Mouse (Mus musculus): ENCODE results near the gene Col6a2.

DNA sequence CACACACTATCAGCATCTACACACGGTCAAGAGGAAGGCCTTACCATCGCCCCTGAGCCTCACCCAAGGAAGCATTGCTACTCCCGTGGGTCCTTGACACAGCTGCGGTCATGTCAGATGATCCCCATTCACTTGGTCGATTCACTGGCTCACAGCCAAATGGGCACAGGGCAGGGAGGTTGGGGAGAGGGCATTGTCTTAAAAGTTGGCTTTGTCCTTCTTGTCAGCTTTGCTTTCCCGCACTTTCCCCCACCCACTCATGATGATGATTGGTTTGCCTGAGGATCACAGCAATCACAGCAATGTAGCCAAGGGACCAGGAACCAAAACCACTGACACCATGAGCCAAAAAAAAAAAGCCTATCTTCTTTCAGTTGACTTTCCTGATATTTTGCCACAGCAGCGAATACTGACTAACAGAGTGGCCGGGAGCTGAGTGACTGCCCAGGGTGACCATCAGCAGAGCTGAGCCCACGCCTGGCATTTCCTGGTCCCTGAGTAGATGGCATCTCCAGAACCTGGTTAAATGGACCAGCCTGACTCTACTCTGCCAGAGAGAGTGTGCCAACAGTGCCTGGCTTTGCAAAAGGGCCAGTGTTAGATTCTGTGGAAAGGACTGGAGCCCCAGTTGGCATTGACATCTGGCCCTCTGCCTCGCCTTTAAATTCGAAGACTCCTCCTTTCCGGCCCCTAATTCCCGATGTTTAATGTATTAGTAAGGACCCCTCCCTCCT, 18.6 kb upstream of the Col6a2 start:
- TF ChIP-seq CTCF (IDR thresholded peaks at IDR 0.05; ENCODE audit: insufficient read depth, low read length), result no peak
- TF ChIP-seq POLR2A (IDR thresholded peaks at IDR 0.05; ENCODE audit: borderline replicate concordance, extremely low read depth, low read depth, low read length), result no peak
